Mouse (Mus musculus): ENCODE data around the gene Usp29. TPM values are rescaled to one million over a fixed set of nuclear protein-coding genes. Genes with fewer than 3 reads are reported as not detected.

Usp29 gene
- polyA plus RNA-seq, 1 experiment from 2014 or later: 14.4 TPM

MicroRNAs encoded within 50 kb of the gene (microRNA counts, 519-probe panel; counts per million panel counts)
- 31.2 counts per million for microRNA mmu-miR-3099

Small RNA genes lying within 50 kb of the gene (microRNA-seq; reads per million reads assigned to microRNA genes)
- gene Mir3099 (ENCODE audit: insufficient number of aligned reads): 156 reads per million, percentile 41 among the genes with 10 or more reads in this experiment

Other genes with a start within 250 kb of the Usp29 start
- gene Olfr5, start 243.6 kb upstream of the Usp29 start, polyA plus RNA-seq (2014; fragmentation: Nextera tagmentation; extraction: Ambion mirVana): not detected in 2 replicates
- gene Olfr1347, start 230.8 kb upstream of the Usp29 start, polyA plus RNA-seq (2014; fragmentation: Nextera tagmentation; extraction: Ambion mirVana): not detected in 2 replicates
- gene Olfr1348, start 221.8 kb upstream of the Usp29 start, polyA plus RNA-seq (2014; fragmentation: Nextera tagmentation; extraction: Ambion mirVana): not detected in 2 replicates
- gene Olfr1349, start 207.6 kb upstream of the Usp29 start, polyA plus RNA-seq (2014; fragmentation: Nextera tagmentation; extraction: Ambion mirVana): not detected in 2 replicates
- not detected in 2 replicates for gene Olfr1350, start 165.7 kb upstream of the Usp29 start, polyA plus RNA-seq (2014; fragmentation: Nextera tagmentation; extraction: Ambion mirVana)
- gene Zim1, start 34.1 kb upstream of the Usp29 start, polyA plus RNA-seq (2014; fragmentation: Nextera tagmentation; extraction: Ambion mirVana): 1.2 TPM in 2 replicates
- 100 and 104 TPM in 2 replicates for gene Peg3, start 147 bp upstream of the Usp29 start, polyA plus RNA-seq (2014; fragmentation: Nextera tagmentation; extraction: Ambion mirVana)